Mouse (Mus musculus): ENCODE data around the gene Smpd3. TPM values are rescaled to one million over a fixed set of nuclear protein-coding genes. Genes with fewer than 3 reads are reported as not detected.

Smpd3 gene
- polyA plus RNA-seq, 1 experiment: 3.8 TPM

- 80% methylated on average over 10 of the region's 10 CpGs for WGBS
- Histone ChIP-seq H3K27ac (ENCODE audit: control insufficient read depth, insufficient read depth, low read length) (no peak overlapping the region), H3K36me3 (ENCODE audit: control insufficient read depth, insufficient read depth, low read length) (no peaks in the 10 kb centered on the region), H3K27me3 (ENCODE audit: control insufficient read depth, insufficient read depth, low read length) (no peaks in the 10 kb centered on the region), H3K4me3 (ENCODE audit: control insufficient read depth, insufficient read depth, low read length) (no peak overlapping the region), H3K4me1 (replicated peaks; ENCODE audit: control insufficient read depth, insufficient read depth, low read length) (no peaks in the 10 kb centered on the region)
- TF ChIP-seq POLR2A (IDR thresholded peaks at IDR 0.05; ENCODE audit: control insufficient read depth, extremely low read depth, insufficient read depth, low read length, poor library complexity) (no peak), CTCF (IDR thresholded peaks at IDR 0.05; ENCODE audit: borderline replicate concordance, control insufficient read depth, extremely low read depth, insufficient read depth, low read length, poor library complexity) (no peak)
- no peak for DNase-seq
Measured at GRCm38 (mm10) chr8:106259579-106260255, 78.1 kb downstream of the Smpd3 start.

GRCm38 (mm10) chr8:106258169-106258568 lies 79.6 kb downstream of the Smpd3 start:
- no peaks in the 10 kb centered on the region for H3K4me1 ChIP-seq (replicated peaks; ENCODE audit: control insufficient read depth, insufficient read depth, low read length)
- no peak overlapping the region for H3K4me3 ChIP-seq (ENCODE audit: control insufficient read depth, insufficient read depth, low read length)
- 82% methylated on average over 1 of the region's 1 CpGs for WGBS
- DNase-seq: peak; percentile 7
- no peak overlapping the region for H3K27ac ChIP-seq (ENCODE audit: control insufficient read depth, insufficient read depth, low read length)
- no peaks in the 10 kb centered on the region for H3K36me3 ChIP-seq (ENCODE audit: control insufficient read depth, insufficient read depth, low read length)
- no peaks in the 10 kb centered on the region for H3K27me3 ChIP-seq (ENCODE audit: control insufficient read depth, insufficient read depth, low read length)
- TF ChIP-seq CTCF (IDR thresholded peaks at IDR 0.05; ENCODE audit: borderline replicate concordance, control insufficient read depth, extremely low read depth, insufficient read depth, low read length, poor library complexity) (no peak), POLR2A (IDR thresholded peaks at IDR 0.05; ENCODE audit: control insufficient read depth, extremely low read depth, insufficient read depth, low read length, poor library complexity) (no peak)

- TF ChIP-seq CTCF (IDR thresholded peaks at IDR 0.05; ENCODE audit: borderline replicate concordance, control insufficient read depth, extremely low read depth, insufficient read depth, low read length, poor library complexity) (no peak), POLR2A (IDR thresholded peaks at IDR 0.05; ENCODE audit: control insufficient read depth, extremely low read depth, insufficient read depth, low read length, poor library complexity) (no peak)
- Histone ChIP-seq H3K4me3 (ENCODE audit: control insufficient read depth, insufficient read depth, low read length) (no peak overlapping the region), H3K27ac (ENCODE audit: control insufficient read depth, insufficient read depth, low read length) (no peak overlapping the region), H3K27me3 (ENCODE audit: control insufficient read depth, insufficient read depth, low read length) (no peaks in the 10 kb centered on the region), H3K4me1 (replicated peaks; ENCODE audit: control insufficient read depth, insufficient read depth, low read length) (no peaks in the 10 kb centered on the region), H3K36me3 (ENCODE audit: control insufficient read depth, insufficient read depth, low read length) (peaks cover 27% of the 10 kb centered on the region; the same call in 1 of the 2 replicates)
- 94% methylated on average over 4 of the region's 4 CpGs for WGBS
- DNase-seq: no peak
Measured at GRCm38 (mm10) chr8:106250186-106250585, 87.6 kb downstream of the Smpd3 start.

GRCm38 (mm10) chr8:106237106-106237505 lies 100.7 kb downstream of the Smpd3 start:
- Histone ChIP-seq H3K36me3 (ENCODE audit: control insufficient read depth, insufficient read depth, low read length) (peaks cover 6% of the 10 kb centered on the region; the same call in 1 of the 2 replicates), H3K4me3 (ENCODE audit: control insufficient read depth, insufficient read depth, low read length) (no peak overlapping the region), H3K27me3 (ENCODE audit: control insufficient read depth, insufficient read depth, low read length) (no peaks in the 10 kb centered on the region), H3K4me1 (replicated peaks; ENCODE audit: control insufficient read depth, insufficient read depth, low read length) (no peaks in the 10 kb centered on the region; the same call in 1 of the 2 replicates), H3K27ac (ENCODE audit: control insufficient read depth, insufficient read depth, low read length) (no peak overlapping the region)
- DNase-seq: no peak
- 94% methylated on average over 5 of the region's 5 CpGs for WGBS
- TF ChIP-seq POLR2A (IDR thresholded peaks at IDR 0.05; ENCODE audit: control insufficient read depth, extremely low read depth, insufficient read depth, low read length, poor library complexity): no peak
- TF ChIP-seq CTCF (IDR thresholded peaks at IDR 0.05; ENCODE audit: borderline replicate concordance, control insufficient read depth, extremely low read depth, insufficient read depth, low read length, poor library complexity): no peak

GRCm38 (mm10) chr8:106234567-106235261 lies 103.1 kb downstream of the Smpd3 start:
- Histone ChIP-seq H3K36me3 (ENCODE audit: control insufficient read depth, insufficient read depth, low read length) (peaks cover 6% of the 10 kb centered on the region; the same call in 1 of the 2 replicates), H3K4me1 (replicated peaks; ENCODE audit: control insufficient read depth, insufficient read depth, low read length) (no peaks in the 10 kb centered on the region; the same call in 1 of the 2 replicates), H3K4me3 (ENCODE audit: control insufficient read depth, insufficient read depth, low read length) (no peak overlapping the region), H3K27me3 (ENCODE audit: control insufficient read depth, insufficient read depth, low read length) (no peaks in the 10 kb centered on the region), H3K27ac (ENCODE audit: control insufficient read depth, insufficient read depth, low read length) (no peak overlapping the region)
- WGBS: 96% methylated on average over 17 of the region's 17 CpGs
- no peak for DNase-seq
- TF ChIP-seq CTCF (IDR thresholded peaks at IDR 0.05; ENCODE audit: borderline replicate concordance, control insufficient read depth, extremely low read depth, insufficient read depth, low read length, poor library complexity) (no peak), POLR2A (IDR thresholded peaks at IDR 0.05; ENCODE audit: control insufficient read depth, extremely low read depth, insufficient read depth, low read length, poor library complexity) (no peak)

GRCm38 (mm10) chr8:106232751-106233150 lies 105.0 kb downstream of the Smpd3 start:
- peaks cover 6% of the 10 kb centered on the region; the same call in 1 of the 2 replicates for H3K36me3 ChIP-seq (ENCODE audit: control insufficient read depth, insufficient read depth, low read length)
- no peak overlapping the region for H3K4me3 ChIP-seq (ENCODE audit: control insufficient read depth, insufficient read depth, low read length)
- TF ChIP-seq POLR2A (IDR thresholded peaks at IDR 0.05; ENCODE audit: control insufficient read depth, extremely low read depth, insufficient read depth, low read length, poor library complexity): no peak
- no peak for TF ChIP-seq CTCF (IDR thresholded peaks at IDR 0.05; ENCODE audit: borderline replicate concordance, control insufficient read depth, extremely low read depth, insufficient read depth, low read length, poor library complexity)
- WGBS: 82% methylated on average over 3 of the region's 3 CpGs
- H3K4me1 ChIP-seq (replicated peaks; ENCODE audit: control insufficient read depth, insufficient read depth, low read length): no peaks in the 10 kb centered on the region; the same call in 1 of the 2 replicates
- H3K27ac ChIP-seq (ENCODE audit: control insufficient read depth, insufficient read depth, low read length): no peak overlapping the region
- no peak for DNase-seq
- H3K27me3 ChIP-seq (ENCODE audit: control insufficient read depth, insufficient read depth, low read length): no peaks in the 10 kb centered on the region
